Mouse (Mus musculus): ENCODE measurements around the gene Fbxo11. TPM values are rescaled to one million over a fixed set of nuclear protein-coding genes. Genes with fewer than 3 reads are reported as not detected.
A peak's percentile ranks its signal among the peaks of the same experiment; 100 is the strongest.
"Not testable (repeated sequence)": the region's sequence is repeated elsewhere in the genome, so short reads cannot be mapped to it uniquely, and the experiment has no call there.

Gene Fbxo11
- polyA plus RNA-seq, 1 experiment from 2014 or later: 16.4 TPM

GRCm38 (mm10) chr17:87973261-87974167, 91.6 kb downstream of the Fbxo11 start:
- Histone ChIP-seq H3K9ac (no peak overlapping the region), H3K4me2 (peak overlapping the region; percentile 84), H3K27ac (no peak overlapping the region), H3K9me3 (replicated peaks) (no peaks in the 10 kb centered on the region), H3K4me3 (replicated peaks) (no peak overlapping the region; the same call in 1 of the 2 replicates), H3K4me1 (peaks cover 32% of the 10 kb centered on the region), H3K36me3 (peaks cover 12% of the 10 kb centered on the region), H3K27me3 (no peaks in the 10 kb centered on the region)
- WGBS: 70% methylated on average over 10 of the region's 10 CpGs
- no peak for ATAC-seq (replicated peaks; ENCODE audit: low FRiP score)

GRCm38 (mm10) chr17:87972856-87973255, 92.2 kb downstream of the Fbxo11 start:
- Histone ChIP-seq H3K4me1 (peaks cover 26% of the 10 kb centered on the region), H3K36me3 (peaks cover 7% of the 10 kb centered on the region), H3K27ac (no peak overlapping the region), H3K27me3 (no peaks in the 10 kb centered on the region), H3K9ac (no peak overlapping the region), H3K4me3 (replicated peaks) (no peak overlapping the region), H3K4me2 (no peak overlapping the region), H3K9me3 (replicated peaks) (no peaks in the 10 kb centered on the region)
- no peak for ATAC-seq (replicated peaks; ENCODE audit: low FRiP score)
- 71% methylated on average over 5 of the region's 5 CpGs for WGBS

DNA sequence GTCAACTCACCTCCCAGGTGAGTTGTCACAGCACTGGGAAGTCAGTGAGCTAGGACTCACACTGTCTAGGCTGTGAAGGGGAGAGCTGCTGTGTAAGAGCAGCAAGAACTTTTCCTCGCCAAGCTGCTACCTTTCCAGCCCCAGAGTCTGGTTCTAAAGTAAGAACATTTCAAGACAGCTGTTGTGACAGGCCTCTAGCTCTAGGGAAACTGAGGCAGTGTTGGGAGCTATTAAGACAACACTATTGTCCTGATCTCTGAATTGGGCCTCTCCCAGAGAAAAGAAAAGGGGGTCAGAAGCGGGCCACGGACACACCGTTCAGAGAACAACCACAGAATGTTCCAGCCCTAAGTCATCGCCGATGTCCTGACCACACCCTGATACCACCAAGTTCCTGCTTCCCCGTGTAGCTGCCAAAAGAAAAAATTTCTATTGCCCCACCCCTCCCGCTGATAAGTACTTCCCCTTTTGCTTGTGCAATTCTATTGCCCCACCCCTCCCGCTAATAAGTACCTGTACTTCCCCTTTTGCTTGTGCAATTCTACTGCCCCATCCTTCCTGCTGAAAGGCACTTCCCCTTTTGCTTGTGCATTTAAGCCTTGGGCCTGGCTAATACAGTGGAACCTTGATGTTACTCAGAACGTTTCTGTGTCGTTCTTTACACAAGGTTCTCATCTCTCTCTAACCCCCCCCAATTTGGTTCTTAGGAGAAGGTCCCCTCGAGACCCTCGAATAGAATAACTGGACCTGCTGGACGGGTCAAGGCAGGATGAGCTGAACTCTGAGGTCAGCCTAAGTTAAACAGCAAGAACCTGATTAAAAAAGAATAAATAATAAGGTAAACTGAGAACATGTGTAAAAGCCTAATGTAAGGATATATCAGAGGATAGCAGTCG, 93.1 kb downstream of the Fbxo11 start:
- ATAC-seq (replicated peaks; ENCODE audit: low FRiP score); H3K4me3 ChIP-seq (replicated peaks); H3K9me3 ChIP-seq (replicated peaks); H3K4me2 ChIP-seq; H3K9ac ChIP-seq; H3K27ac ChIP-seq; H3K27me3 ChIP-seq; H3K36me3 ChIP-seq: not testable (repeated sequence)
- 90% methylated on average over 15 of the region's 15 CpGs for WGBS
- peaks cover 19% of the 10 kb centered on the region for H3K4me1 ChIP-seq

DNA sequence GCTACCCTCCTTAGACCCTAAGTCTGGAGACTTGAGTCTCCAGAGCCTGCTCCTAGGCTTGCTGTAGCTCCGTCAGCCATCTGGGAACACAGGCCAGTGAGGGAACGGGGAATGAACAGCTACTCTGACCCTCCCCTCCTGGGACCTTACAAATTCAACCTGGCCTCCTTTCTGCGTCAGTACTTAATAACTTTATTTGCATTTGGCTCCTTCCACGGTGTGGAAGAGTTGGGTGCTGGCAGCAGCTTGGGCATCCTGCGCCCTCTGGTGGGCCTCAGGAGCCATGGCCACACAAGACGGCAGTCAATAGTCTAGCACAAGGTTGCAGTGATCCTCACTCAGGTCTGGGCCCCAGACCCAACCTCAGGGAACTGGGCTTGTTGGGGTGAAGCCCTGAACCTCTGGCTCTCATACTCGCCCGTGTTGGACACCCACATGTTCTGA, 96.6 kb downstream of the Fbxo11 start:
- 47% methylated on average over 6 of the region's 8 CpGs for WGBS
- ATAC-seq (replicated peaks; ENCODE audit: low FRiP score): peak; percentile 60; the same call in 1 of the 2 replicates
- H3K9ac ChIP-seq; H3K27ac ChIP-seq; H3K9me3 ChIP-seq (replicated peaks); H3K4me1 ChIP-seq; H3K4me3 ChIP-seq (replicated peaks); H3K36me3 ChIP-seq; H3K4me2 ChIP-seq; H3K27me3 ChIP-seq: not testable (repeated sequence)

- WGBS: 92% methylated on average over 13 of the region's 14 CpGs
- Histone ChIP-seq H3K9ac (no peak overlapping the region), H3K27me3 (no peaks in the 10 kb centered on the region), H3K4me3 (replicated peaks) (no peak overlapping the region), H3K27ac (no peak overlapping the region), H3K4me2 (no peak overlapping the region), H3K4me1 (no peaks in the 10 kb centered on the region), H3K36me3 (no peaks in the 10 kb centered on the region), H3K9me3 (replicated peaks) (no peaks in the 10 kb centered on the region)
- no peak for ATAC-seq (replicated peaks; ENCODE audit: low FRiP score)
Measured at GRCm38 (mm10) chr17:87963081-87964075, 101.7 kb downstream of the Fbxo11 start.

- H3K36me3 ChIP-seq; H3K4me3 ChIP-seq (replicated peaks); H3K9me3 ChIP-seq (replicated peaks); H3K4me1 ChIP-seq; ATAC-seq (replicated peaks; ENCODE audit: low FRiP score); H3K27me3 ChIP-seq; H3K4me2 ChIP-seq; H3K27ac ChIP-seq; H3K9ac ChIP-seq: not testable (repeated sequence)
- WGBS: 63% methylated on average over 5 of the region's 5 CpGs
Measured at GRCm38 (mm10) chr17:87959931-87960330, 105.2 kb downstream of the Fbxo11 start.

GRCm38 (mm10) chr17:87959406-87959805, 105.7 kb downstream of the Fbxo11 start:
- not testable (repeated sequence) for H3K36me3 ChIP-seq; H3K4me1 ChIP-seq; ATAC-seq (replicated peaks; ENCODE audit: low FRiP score); H3K4me3 ChIP-seq (replicated peaks); H3K9ac ChIP-seq; H3K27me3 ChIP-seq; H3K9me3 ChIP-seq (replicated peaks); H3K4me2 ChIP-seq; H3K27ac ChIP-seq
- 90% methylated on average over 11 of the region's 11 CpGs for WGBS

DNA sequence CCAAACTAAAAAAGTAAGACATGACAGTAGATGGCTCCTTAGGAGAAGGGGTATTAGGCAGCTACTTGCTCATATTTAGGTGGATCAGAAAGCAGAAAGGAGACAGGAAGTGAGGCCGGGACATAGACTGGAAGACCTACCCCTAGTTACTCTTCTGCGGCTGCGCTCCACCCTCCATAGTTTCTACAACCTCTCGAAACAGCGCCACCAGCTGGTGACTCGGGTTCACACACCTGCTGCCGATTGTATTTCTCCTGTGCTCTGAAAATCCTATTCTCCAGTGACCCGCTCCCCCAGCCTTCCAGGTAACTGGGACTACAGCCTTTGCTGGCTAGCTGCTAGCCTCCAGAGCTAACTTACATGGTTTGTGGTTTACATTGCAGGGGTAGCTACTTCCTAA, 106.8 kb downstream of the Fbxo11 start:
- no peak overlapping the region for H3K9ac ChIP-seq
- ATAC-seq (replicated peaks; ENCODE audit: low FRiP score): no peak
- peak overlapping the region; percentile 61 for H3K27ac ChIP-seq
- H3K27me3 ChIP-seq: no peaks in the 10 kb centered on the region
- H3K4me2 ChIP-seq: no peak overlapping the region
- H3K4me3 ChIP-seq (replicated peaks): no peak overlapping the region
- H3K4me1 ChIP-seq: 0 out of 2 replicates have a peak, but pooled peaks cover 6% of the 10 kb centered on the region
- WGBS: 67% methylated on average over 8 of the region's 8 CpGs
- H3K9me3 ChIP-seq (replicated peaks): no peaks in the 10 kb centered on the region
- no peaks in the 10 kb centered on the region for H3K36me3 ChIP-seq

DNA sequence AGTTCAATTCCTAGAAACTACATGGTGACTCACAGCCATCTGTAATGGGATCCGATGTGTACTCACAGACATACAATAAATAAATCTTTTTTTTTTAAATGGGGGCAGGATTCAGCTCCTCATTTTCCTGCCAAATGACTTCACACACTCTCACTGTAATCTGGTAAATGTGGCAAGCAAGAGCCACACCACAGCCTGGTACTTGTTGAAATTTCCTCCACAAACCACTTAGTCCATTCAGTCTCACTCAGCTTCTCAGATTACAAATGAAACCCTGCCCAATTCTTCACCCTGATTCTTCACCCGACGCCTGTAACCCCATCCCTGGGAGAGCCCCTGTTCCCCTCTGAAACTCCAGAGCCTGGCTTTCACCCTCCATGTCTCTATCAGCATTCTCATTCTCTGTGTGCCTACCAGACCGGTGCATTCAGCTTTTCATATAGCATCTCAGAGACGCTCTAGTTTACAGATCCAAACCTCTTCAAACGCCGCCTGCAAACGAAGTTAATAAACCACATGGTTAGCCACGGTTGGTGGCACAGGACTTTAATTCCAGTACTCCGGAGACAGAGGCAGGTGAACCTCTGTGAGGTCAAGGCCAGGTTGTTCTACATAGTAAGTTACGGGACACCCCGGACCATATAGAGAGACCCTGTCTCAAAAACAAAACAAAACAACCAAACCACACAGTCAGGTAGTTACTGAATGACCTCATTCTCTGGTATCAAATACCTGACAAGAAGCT, 107.8 kb downstream of the Fbxo11 start:
- no peaks in the 10 kb centered on the region for H3K9me3 ChIP-seq (replicated peaks)
- H3K4me2 ChIP-seq: 0 out of 2 replicates have a peak overlapping the region, but pooled peaks have one; percentile 18
- no peaks in the 10 kb centered on the region for H3K36me3 ChIP-seq
- H3K4me1 ChIP-seq: 0 out of 2 replicates have a peak, but pooled peaks cover 6% of the 10 kb centered on the region
- H3K27me3 ChIP-seq: no peaks in the 10 kb centered on the region
- 54% methylated on average over 12 of the region's 12 CpGs for WGBS
- H3K27ac ChIP-seq: peak overlapping the region; percentile 61
- H3K9ac ChIP-seq: no peak overlapping the region
- no peak overlapping the region for H3K4me3 ChIP-seq (replicated peaks)
- ATAC-seq (replicated peaks; ENCODE audit: low FRiP score): peak; percentile 87

GRCm38 (mm10) chr17:87954618-87955124, 110.4 kb downstream of the Fbxo11 start:
- 90% methylated on average over 13 of the region's 13 CpGs for WGBS
- not testable (repeated sequence) for H3K9me3 ChIP-seq (replicated peaks); H3K4me2 ChIP-seq; H3K27me3 ChIP-seq; H3K4me3 ChIP-seq (replicated peaks); H3K36me3 ChIP-seq; ATAC-seq (replicated peaks; ENCODE audit: low FRiP score); H3K27ac ChIP-seq; H3K4me1 ChIP-seq; H3K9ac ChIP-seq

Data from kidney, embryonic 15.5 days (tissue).